Mouse (Mus musculus): ENCODE measurements at regions not wholly inside any gene's neighbourhood (a gene's known extent, or its start where the extent isn't known, plus 50 kb on each side); places are given as distances from the start of the nearest gene placed in this dataset.

- peak; percentile 26 for DNase-seq (ENCODE audit: extremely low read depth)
Measured at GRCm38 (mm10) chr1:7395527-7395926, 2587.8 kb downstream of the Gm37988 start.

GRCm38 (mm10) chr1:7396867-7397806 is 2589.4 kb downstream of the Gm37988 start:
- TF ChIP-seq POLR2A (IDR thresholded peaks at IDR 0.05; ENCODE audit: low read depth, low read length) (no peak; the same call in 1 of the 2 replicates), ZKSCAN1 (IDR thresholded peaks at IDR 0.05; ENCODE audit: borderline replicate concordance, low read depth, low read length) (peak; percentile 14; the same call in 1 of the 2 replicates), SMC3 (IDR thresholded peaks at IDR 0.05; ENCODE audit: low read depth, low read length) (peak; percentile 24; the same call in 1 of the 2 replicates), SIN3A (IDR thresholded peaks at IDR 0.05; ENCODE audit: low read length) (no peak; the same call in 1 of the 2 replicates), ZC3H11A (IDR thresholded peaks at IDR 0.05; ENCODE audit: low read depth, low read length) (no peak), BHLHE40 (IDR thresholded peaks at IDR 0.05; ENCODE audit: low read depth, low read length) (peak; percentile 31), ETS1 (conservative IDR thresholded peaks at IDR 0.05; ENCODE audit: low read depth, low read length) (0 out of 2 replicates have a peak, but pooled peaks have one; percentile 10), ELF1 (IDR thresholded peaks at IDR 0.05; ENCODE audit: low read depth, low read length) (peak; percentile 30; the same call in 1 of the 2 replicates), MAFK (IDR thresholded peaks at IDR 0.05; ENCODE audit: insufficient replicate concordance, low read length) (no peak), RAD21 (IDR thresholded peaks at IDR 0.05; ENCODE audit: low read depth, low read length) (peak; percentile 19), CHD1 (IDR thresholded peaks at IDR 0.05; ENCODE audit: low read depth, low read length) (no peak), EP300 (IDR thresholded peaks at IDR 0.05; ENCODE audit: low read length) (peak; percentile 27; the same call in 1 of the 2 replicates), PAX5 (IDR thresholded peaks at IDR 0.05; ENCODE audit: low read length) (no peak), JUN (IDR thresholded peaks at IDR 0.05; ENCODE audit: insufficient read depth, low read depth, low read length) (no peak), HCFC1 (IDR thresholded peaks at IDR 0.05; ENCODE audit: low read depth, low read length) (peak; percentile 89), TBP (conservative IDR thresholded peaks at IDR 0.05; ENCODE audit: low read depth, low read length) (no peak), CHD2 (IDR thresholded peaks at IDR 0.05; ENCODE audit: low read length) (0 out of 2 replicates have a peak, but pooled peaks have one; percentile 32), KAT2A (IDR thresholded peaks at IDR 0.05; ENCODE audit: insufficient replicate concordance, low read length) (0 out of 2 replicates have a peak, but pooled peaks have one; percentile 48), MEF2A (IDR thresholded peaks at IDR 0.05; ENCODE audit: borderline replicate concordance, low read depth, low read length) (peak; percentile 46; the same call in 1 of the 2 replicates), CTCF (conservative IDR thresholded peaks at IDR 0.05 in 1 of 2, IDR thresholded peaks at IDR 0.05 in 1 of 2; ENCODE audit: low read depth in 2 of 2, low read length in 2 of 2) (peak; percentile 70 to 72), MAX (IDR thresholded peaks at IDR 0.05; ENCODE audit: low read length) (peak; percentile 58; the same call in 1 of the 2 replicates), ZNF384 (IDR thresholded peaks at IDR 0.05; ENCODE audit: low read depth, low read length) (peak; percentile 65), MAZ (IDR thresholded peaks at IDR 0.05; ENCODE audit: low read depth, low read length) (no peak), TCF12 (IDR thresholded peaks at IDR 0.05; ENCODE audit: low read depth, low read length) (peak; percentile 45; the same call in 1 of the 2 replicates), UBTF (IDR thresholded peaks at IDR 0.05; ENCODE audit: low read depth, low read length) (no peak)
- Histone ChIP-seq H3K9ac (ENCODE audit: insufficient read depth, low read depth) (peak overlapping the region; percentile 84), H3K9me3 (replicated peaks; ENCODE audit: low read length) (peaks cover 3% of the 10 kb centered on the region), H3K4me3 (replicated peaks in 1 of 3; ENCODE audit: low read depth in 2 of 3, low read length in 2 of 3, poor library complexity in 1 of 3) (peak overlapping the region; percentile 70 to 80 (median 72)), H3K4me1 (ENCODE audit: control insufficient read depth in 1 of 2, insufficient read depth in 2 of 2) (peaks cover 0 to 3% of the 10 kb centered on the region in 2 experiments; a peak in 2 of 4 replicates), H3K36me3 (replicated peaks in 1 of 2; ENCODE audit: control insufficient read depth in 1 of 2, insufficient read depth in 1 of 2, low read length in 1 of 2) (peaks cover 2 to 3% of the 10 kb centered on the region in 2 experiments), H3K27ac (ENCODE audit: insufficient read depth, low read depth) (peak overlapping the region; percentile 33), H3K27me3 (replicated peaks) (no peaks in the 10 kb centered on the region), H3K4me2 (ENCODE audit: insufficient read depth, low read depth, poor library complexity, severe bottlenecking) (peak overlapping the region; percentile 95), H3K79me2 (replicated peaks; ENCODE audit: control insufficient read depth, extremely low read depth, insufficient read depth, poor library complexity, severe bottlenecking) (no peaks in the 10 kb centered on the region)
- DNase-seq (ENCODE audit: extremely low read depth) = peak; percentile 82
- in situ Hi-C loops (cut with MboI; ENCODE audit: low pct_ligation_motif_present, low pct_unique_long_range_greater_than_20kb, low sequenced_read_pairs) (no loop called here), dilution Hi-C loops (cut with MboI; ENCODE audit: extremely low pct_ligation_motif_present, extremely low pct_unique_long_range_greater_than_20kb, low sequenced_read_pairs) (no loop called here)

More at GRCm38 (mm10) chr1:7395527-7395926, 2587.8 kb downstream of the Gm37988 start:
- H3K4me3 ChIP-seq (replicated peaks in 1 of 3; ENCODE audit: low read depth in 2 of 3, low read length in 2 of 3, poor library complexity in 1 of 3) = no peak overlapping the region
- in situ Hi-C loops (cut with MboI; ENCODE audit: low pct_ligation_motif_present, low pct_unique_long_range_greater_than_20kb, low sequenced_read_pairs) (no loop called here), dilution Hi-C loops (cut with MboI; ENCODE audit: extremely low pct_ligation_motif_present, extremely low pct_unique_long_range_greater_than_20kb, low sequenced_read_pairs) (no loop called here)
- no peak overlapping the region for H3K27ac ChIP-seq (ENCODE audit: insufficient read depth, low read depth)
- H3K79me2 ChIP-seq (replicated peaks; ENCODE audit: control insufficient read depth, extremely low read depth, insufficient read depth, poor library complexity, severe bottlenecking) = no peaks in the 10 kb centered on the region
- peaks cover 2 to 3% of the 10 kb centered on the region in 2 experiments for H3K36me3 ChIP-seq (replicated peaks in 1 of 2; ENCODE audit: control insufficient read depth in 1 of 2, insufficient read depth in 1 of 2, low read length in 1 of 2)
- peaks cover 3% of the 10 kb centered on the region for H3K9me3 ChIP-seq (replicated peaks; ENCODE audit: low read length)
- peaks cover 0 to 3% of the 10 kb centered on the region in 2 experiments; a peak in 2 of 4 replicates for H3K4me1 ChIP-seq (ENCODE audit: control insufficient read depth in 1 of 2, insufficient read depth in 2 of 2)
- no peak overlapping the region for H3K9ac ChIP-seq (ENCODE audit: insufficient read depth, low read depth)
- H3K27me3 ChIP-seq (replicated peaks) = no peaks in the 10 kb centered on the region
- 0 out of 2 replicates have a peak, but pooled peaks have one; percentile 20 for TF ChIP-seq ELF1 (IDR thresholded peaks at IDR 0.05; ENCODE audit: low read depth, low read length)
- TF ChIP-seq POLR2A (IDR thresholded peaks at IDR 0.05; ENCODE audit: low read depth, low read length) = no peak
- H3K4me2 ChIP-seq (ENCODE audit: insufficient read depth, low read depth, poor library complexity, severe bottlenecking) = no peak overlapping the region
